Mouse (Mus musculus): ENCODE results near the gene Igsf11. TPM values are rescaled to one million over a fixed set of nuclear protein-coding genes. Genes with fewer than 3 reads are reported as not detected.

Igsf11 gene
- under 1 TPM; 0.20 to 0.54 TPM for total RNA-seq (2021)
- long read RNA-seq, experiment 1: 0 reads
- long read RNA-seq, experiment 2, partial matches to known transcripts: 0 of 1 reads
- long read RNA-seq, experiment 2, other reads (novel, unspliced or antisense): 0 of 1 reads

DNA sequence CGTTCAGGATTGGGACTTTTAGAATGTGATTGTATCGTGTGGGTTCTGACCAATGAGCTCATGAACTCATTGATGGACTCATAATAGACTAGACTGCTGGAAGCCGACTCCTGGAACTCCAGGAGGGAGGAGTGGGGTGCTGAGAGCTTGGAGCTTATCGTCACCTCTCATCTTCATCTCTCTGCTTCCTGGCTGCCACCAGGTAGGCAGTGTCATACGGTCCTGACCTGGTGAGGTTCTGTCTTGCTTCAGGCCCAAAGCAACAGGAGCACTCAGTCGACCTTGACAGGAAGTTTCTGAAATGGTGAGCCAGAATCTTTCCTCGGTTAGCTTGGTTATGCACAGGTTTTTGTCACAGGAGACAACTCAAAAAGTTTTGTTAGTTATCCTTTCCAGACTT lies at the start of gene Igsf11:
Gene Igsf11 (plus strand): TSS at position 301 of the 400 bp plus-strand sequence.
- intact Hi-C loops (cut with DNase I): no loop called here
- no peak for DNase-seq

DNA sequence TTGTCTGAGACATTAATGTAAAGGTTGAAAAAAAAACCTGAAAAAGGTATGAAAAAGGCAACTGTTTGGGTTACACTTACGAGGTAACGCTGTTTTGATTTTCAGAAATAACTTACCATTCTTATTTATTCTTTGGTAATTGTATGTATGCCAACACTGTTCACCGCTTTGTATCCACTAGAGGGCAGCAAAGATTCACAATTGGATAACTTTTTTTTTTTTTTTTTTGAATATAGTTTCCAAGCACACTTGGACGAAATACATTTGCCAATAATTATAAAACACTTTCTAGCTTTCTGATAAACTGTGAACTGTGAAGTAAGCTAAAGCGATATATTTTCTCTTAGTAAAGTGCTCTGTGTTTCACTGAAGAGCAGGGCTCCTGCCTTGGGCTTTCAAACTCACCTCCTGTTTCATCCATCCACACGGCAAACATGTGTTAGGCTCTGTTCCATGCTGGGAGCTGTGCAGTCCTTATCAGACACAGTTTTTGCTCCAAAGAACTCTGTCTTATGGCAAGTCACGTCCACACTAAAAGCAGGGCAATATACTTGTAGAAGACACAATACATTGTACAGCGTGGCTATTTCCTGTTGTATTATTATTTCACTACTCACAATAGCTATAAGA lies 34.2 kb upstream of the Igsf11 start:
- no peak for DNase-seq
- intact Hi-C loops (cut with DNase I): loop anchor here (2.0 kb wide), 1 partner anchor 193 kb away; no protein-coding TSS in a partner anchor

DNA sequence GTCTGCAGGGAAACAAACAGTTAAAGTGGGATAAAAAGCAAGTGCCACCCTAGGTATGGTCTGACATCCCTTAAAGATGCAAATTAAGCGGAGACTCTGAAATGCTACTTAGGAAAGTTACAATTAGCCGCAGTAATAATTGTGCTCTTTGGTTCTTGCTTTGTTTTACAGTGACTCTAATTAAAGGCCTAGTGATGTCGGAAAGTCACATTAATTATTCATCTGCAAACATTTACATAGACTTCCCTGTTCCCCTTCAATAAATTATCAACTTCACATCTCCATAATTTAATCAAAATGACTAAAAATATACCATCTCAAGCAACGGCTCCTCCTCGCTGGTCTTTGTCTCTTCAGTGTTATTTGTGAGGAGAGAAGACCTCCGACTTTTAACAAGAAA lies 31.9 kb upstream of the Igsf11 start:
- DNase-seq: no peak
- intact Hi-C loops (cut with DNase I): no loop called here

DNA sequence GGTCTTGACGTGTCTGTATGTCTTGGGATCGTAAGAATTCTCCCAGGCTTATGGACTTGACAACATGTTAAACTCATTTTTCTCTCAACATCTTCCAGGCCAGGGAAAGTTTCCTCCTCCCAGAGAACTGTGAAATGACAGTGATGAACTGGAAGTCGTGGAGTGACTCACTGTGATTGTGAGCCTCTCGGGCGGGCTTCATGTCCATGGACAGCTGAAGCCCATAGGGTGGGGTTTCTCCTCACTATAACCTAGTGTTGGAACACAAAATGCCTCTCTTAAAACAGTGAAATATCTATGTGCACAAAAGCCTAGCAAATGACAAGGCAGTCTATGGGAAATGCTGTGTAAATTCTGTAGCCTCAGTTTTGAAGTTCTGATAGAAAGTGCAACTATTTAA lies 28.1 kb upstream of the Igsf11 start:
- intact Hi-C loops (cut with DNase I): no loop called here

DNA sequence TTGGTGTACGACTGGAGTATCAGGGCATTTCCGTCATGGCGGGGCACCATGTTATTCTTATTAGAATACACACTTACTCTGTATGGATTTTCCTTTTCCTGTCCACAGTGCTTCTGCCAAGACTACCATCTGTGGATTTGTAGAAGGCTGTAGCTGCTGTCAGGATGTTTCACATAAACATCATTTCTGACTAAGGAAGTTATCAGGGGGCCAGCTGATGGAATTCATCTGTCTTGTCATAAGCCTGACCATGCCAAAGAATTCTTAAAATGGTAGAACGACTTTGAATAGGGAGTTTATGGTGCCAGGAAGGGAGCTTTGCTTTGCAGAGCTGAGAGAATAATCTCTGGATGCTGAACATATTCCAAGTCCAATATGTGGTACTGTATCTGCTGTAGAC lies 19.2 kb upstream of the Igsf11 start:
- DNase-seq: no peak
- intact Hi-C loops (cut with DNase I): no loop called here

More for the DNA sequence above, 28.1 kb upstream of the Igsf11 start:
- no peak for DNase-seq

DNA sequence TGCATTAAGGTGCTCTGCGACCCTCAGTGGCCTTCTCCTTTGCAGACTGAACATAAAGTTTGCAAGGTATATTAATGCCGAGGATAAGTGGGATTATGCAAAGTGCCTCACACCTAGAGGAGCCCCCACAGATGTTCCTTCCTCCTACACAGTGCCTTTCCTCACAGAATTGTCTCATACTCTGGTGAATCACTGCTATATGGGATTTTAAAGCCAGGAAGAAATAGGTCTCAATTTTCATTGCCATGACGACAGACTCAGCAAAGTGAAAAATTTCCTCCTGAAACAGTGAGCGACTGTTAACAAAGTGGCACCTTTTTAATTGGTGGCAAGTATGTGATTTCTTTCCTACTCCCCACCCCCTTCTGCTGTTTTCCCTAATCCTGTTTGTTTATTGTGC lies 18.0 kb upstream of the Igsf11 start:
- intact Hi-C loops (cut with DNase I): no loop called here
- no peak for DNase-seq

DNA sequence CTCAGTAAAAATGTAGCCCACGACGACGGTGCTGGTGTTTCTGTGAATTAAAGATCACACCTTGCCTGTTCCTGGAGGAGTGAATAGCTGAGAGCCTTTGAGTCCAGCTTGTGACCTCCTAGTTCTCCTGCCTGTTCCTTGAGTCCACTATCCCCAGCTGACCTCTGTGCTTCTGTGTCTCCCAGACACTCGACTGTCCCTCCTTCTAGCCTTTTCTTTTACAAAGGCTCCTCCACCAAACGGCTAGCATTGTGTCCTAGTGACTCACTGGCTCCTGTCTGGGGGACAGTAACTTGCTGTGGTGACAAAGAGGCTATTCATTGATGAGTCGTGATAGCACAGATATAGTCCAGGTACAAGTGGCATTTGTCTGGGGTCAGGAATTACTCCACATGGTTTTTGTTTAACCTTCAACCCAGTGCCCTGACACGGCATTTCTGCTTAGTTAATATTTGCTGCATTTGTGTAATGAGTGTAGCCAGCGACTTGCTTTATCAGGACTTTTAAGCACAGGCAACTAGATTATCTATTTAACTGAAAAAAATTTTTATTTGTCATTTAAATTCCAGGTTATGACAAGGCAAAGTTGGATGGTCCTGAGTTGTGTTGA lies 6.5 kb downstream of the Igsf11 start:
- intact Hi-C loops (cut with DNase I): no loop called here
- DNase-seq: no peak

DNA sequence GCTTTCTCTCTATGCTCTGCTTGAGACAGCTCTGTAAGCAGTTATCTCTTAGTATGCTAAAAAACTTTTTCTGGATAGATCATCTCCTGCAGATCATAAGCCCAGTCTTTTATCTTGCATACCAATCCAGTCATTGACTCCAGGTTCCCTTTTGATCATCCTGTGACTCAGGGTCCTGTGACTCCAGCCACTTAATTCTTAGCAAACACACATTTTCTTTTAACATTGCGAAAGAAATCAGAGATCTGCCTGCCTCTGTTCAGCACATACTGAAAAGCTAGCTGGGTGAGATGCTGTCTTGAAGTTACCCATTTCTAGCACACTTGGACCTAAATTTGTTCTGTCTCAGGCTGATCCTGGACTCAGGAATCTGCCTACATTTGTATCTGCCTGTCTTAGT lies 7.6 kb downstream of the Igsf11 start:
- intact Hi-C loops (cut with DNase I): no loop called here

DNA sequence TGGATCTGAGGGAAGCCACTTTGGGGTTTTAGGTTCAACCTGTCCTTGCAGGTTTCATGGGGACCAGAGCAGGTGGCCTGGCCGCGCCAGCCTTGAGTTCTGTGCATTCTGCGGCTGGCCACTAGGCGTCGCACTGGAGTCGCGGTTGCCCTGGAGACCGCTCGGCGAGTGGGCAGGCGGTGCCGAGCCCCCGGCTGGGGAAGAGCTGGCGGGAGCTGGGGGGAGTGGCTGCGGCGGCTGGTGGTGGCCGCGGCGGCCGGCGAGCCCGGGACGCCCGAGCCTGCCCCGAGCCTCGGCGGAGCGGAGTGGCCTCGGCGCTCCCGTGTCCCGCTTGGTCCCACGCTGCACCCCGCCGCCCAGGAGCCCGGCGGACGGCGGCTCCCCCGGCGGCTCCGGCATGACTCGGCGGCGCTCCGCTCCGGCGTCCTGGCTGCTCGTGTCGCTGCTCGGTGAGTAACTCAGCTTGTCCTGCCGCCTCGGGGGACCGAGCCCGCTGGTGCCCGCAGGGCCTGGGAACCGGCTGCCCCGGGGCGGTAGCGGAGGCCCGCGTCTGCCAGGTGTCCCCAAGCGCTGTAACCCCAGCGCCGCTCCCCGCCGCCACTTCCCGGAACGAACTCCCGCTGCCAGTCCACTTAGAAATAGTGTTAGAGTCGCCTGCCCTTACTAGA lies 9.8 kb downstream of the Igsf11 start:
- intact Hi-C loops (cut with DNase I): no loop called here
- peak; percentile 80 to 89 for DNase-seq

More for the DNA sequence above, 7.6 kb downstream of the Igsf11 start:
- no peak for DNase-seq

DNA sequence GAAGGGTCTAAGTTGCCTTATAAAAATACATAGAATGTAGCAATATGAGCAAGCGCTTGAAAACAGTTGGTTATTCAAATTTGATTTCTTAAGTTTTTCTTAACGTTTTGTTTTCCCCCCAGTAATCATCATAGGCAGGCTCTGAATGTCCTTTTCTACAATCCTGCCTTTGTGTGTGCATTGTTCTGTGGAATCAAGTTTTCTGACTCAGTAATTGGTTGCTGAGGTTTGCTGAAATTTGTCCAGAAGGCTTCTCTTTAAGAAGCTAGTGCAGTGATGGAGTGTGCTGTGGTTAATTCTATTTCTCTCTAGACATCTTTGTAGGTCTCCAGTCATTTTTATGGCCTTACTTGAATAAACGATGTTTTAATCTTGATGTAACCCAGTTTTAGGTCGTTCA lies 10.5 kb downstream of the Igsf11 start:
- intact Hi-C loops (cut with DNase I): no loop called here
- DNase-seq: no peak

DNA sequence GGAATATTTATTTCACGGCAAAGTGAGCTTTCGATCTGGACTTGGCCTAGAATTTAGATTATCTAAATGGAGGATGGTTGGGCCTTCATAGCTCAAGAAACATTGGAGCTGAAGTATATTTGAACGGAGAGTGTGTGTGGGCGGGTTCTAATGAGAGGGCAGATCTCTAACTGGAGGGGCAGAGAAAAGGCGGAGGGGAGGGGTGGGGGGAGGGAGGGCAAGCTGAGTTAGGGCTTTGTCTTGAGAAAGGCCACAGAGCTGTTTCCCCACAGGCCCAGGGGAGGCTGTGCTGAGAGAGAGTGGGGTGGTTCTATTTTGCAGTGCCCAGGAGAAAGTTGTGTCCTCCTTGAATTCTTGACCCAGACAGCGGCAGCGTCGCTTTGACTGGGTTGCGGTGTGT lies 11.7 kb downstream of the Igsf11 start:
- intact Hi-C loops (cut with DNase I): no loop called here

DNA sequence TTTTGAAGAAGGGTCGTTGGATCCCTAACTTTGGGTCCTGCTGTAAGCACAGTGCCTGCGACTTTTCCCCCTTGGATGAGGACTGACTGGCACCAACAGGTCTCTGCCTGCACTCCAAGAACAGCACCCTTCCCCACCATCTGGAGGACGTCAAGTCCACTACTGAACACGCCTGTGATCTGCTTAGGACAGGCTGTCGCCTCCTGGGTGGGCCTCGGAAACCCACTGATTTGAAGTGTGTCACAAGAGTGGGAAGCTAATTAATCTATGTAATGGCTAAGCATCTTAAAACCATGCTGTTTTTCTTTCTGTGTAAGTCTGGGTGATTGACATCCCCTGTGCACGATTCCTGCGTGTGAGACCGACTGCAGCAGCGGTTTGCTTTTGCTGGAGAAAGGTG lies 13.4 kb downstream of the Igsf11 start:
- no peak for DNase-seq
- intact Hi-C loops (cut with DNase I): no loop called here

More for the DNA sequence above, 11.7 kb downstream of the Igsf11 start:
- no peak for DNase-seq

DNA sequence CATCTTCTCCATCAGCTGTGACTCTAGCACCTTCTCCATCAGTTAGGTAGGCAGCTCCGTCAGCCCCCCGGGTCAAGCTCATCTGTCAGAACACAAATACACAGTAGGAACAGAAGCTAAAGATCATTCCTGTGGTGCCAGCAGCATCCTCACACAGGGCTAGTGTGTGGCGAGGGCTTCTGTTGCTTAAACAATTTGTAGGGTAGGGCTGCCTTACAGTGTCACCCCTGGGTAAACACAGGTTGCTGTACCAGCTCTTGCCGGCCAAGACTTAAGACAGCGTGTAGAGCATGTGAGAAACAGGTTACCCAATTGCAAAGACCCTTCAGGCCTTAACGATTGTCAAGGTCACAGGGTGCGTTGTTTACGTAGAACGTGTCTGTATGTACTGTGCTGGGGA lies 15.8 kb downstream of the Igsf11 start:
- intact Hi-C loops (cut with DNase I): no loop called here
- DNase-seq: no peak

DNA sequence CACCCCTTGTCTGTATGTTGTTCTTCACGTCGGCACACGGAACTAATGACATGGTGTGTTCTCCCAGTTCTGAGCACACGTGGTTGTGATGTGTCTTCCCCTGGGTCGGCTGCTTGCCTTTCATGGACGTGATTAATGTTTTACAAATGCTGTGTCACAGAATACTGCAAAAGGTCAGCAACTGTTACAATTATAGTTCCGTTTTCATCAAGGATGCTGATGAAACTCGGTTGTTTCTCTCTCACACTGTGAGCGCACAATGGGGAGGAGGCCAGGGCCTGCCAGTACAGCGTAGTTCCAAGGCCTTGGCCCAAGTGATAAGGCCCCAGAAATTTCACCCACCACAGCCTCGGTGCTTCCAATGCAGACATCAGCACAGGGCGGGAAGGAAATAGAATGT lies 17.0 kb downstream of the Igsf11 start:
- intact Hi-C loops (cut with DNase I): no loop called here
- no peak for DNase-seq

DNA sequence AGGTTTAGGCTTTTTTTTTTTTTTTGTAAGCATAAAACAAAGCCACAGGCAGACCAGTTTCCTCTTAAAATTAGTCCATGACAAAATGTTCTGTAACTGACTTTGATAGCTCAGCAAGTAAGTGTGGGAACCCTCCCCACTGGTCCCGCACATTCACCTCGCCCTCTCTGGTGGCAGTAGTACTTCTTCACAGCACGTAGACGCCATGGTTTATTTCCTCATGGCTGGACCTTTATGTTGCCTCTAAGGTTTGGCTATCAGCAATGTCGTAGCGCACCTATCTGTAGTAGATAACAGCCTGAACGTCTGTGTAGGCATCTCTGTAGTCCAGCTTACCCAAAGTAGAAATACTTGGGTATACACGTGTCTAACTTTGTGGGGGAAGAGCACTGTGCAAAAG lies 17.6 kb downstream of the Igsf11 start:
- intact Hi-C loops (cut with DNase I): no loop called here
- no peak for DNase-seq

DNA sequence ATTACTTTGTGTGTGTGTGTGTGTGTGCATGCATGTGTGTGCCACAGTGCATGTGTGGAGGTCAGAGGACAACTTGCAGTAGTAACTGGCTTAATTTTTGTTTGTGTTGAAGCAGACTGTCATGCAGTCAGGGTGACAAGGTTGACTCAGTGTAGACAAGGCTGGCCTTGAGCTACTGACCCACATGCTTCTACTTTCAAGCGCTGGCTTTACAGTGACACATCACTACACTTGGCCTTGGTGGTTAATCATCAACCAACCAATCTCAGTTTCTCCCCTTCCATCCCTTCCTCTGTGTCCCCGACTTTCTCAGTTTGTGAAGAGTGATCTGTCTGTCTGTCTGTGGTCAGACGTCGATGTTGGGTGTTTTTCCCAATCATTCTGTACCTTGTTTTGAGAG lies 23.0 kb downstream of the Igsf11 start:
- DNase-seq: no peak
- intact Hi-C loops (cut with DNase I): no loop called here

DNA sequence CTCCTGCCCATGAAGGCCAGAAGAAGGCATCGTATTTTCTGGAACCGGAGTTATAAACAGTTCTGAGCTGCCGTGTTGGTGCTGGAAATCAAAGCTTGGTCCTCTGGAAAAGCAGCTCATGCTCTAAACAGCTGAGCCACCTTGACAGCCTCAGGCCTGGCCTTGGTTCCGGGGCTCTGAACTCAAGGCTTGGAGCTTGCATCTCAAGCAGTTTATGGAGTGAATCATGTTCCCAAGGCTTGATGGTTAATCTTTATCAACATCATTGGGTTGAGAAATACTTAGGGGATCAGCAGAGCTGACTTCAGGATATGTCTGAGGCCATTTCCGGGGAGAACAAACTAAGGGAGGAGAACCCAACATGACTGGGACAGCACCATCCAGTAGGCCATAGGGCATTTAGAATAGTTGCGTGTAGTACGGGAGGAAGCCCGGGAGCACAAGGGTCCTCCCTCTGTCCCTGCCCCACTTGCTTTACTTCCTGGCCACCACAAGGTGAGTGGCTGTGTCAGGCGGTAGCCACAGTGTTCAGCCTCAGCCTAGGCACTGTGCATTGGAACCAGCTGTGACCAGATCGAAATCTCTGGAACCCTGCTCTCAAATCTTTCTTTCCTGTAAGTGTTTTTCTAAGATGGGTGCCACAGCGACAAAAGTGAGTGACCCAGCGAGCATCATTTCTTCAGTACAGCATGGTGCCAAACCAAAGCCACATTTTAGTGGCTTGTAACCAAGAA lies 23.7 kb downstream of the Igsf11 start:
- DNase-seq: no peak
- intact Hi-C loops (cut with DNase I): no loop called here

DNA sequence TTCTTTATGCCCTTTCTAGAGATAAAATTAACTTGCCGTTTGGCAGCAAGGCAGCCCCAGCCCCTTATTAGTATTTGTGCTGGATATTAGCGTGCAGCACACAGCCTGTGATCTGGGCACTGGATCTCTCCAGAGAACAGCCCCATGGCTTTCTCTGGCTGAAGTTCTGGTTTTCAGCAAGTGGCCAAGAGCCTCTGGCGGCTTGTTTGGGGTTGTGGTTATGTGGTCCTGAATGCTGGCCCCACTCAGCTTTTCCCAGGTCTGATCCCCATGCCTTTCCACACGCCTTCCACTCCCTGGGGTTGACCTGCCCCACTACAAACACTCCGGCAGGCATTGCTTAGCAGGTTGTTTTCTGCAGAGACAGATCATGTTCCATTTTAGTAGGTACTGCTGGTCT lies 24.4 kb downstream of the Igsf11 start:
- intact Hi-C loops (cut with DNase I): no loop called here

DNA sequence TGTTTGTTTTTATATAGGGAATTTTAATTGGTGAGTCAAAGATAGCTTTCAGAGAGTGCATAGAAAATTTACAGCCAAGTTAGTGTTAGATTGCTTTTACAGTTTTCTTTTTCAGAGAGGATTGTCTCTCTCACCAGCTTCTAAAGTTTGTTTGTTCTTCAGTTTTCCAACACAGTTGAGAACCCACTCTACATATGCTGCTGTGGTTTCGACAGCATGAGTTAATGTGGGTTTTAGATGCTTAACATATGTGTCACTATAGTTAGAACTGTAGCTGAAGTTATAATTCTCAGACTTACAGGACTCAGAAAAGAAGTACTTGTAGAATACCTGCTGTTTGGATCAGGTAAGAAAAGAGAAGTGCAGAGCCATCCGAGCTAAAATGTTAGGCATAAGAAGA lies 25.6 kb downstream of the Igsf11 start:
- intact Hi-C loops (cut with DNase I): no loop called here
- no peak for DNase-seq

More for the DNA sequence above, 24.4 kb downstream of the Igsf11 start:
- DNase-seq: no peak

DNA sequence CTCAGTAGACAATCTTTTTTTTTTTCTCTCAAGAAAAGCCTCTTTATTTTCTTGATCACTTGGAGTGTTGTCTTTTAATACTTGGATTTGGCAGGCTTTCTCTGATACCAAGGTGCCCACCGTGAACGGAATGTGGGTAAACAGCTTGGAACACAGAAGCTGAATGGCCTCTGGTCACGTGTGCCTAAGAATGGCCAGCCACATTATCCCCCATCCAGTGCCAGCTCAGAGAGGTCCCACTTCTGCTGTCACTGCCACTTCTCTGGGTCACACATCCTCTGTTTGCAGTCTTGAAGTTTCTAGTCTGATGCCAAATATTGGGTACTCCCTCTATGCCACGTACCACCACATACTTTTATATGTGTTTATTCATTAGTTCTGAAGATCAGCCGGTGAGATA lies 28.0 kb downstream of the Igsf11 start:
- no peak for DNase-seq
- intact Hi-C loops (cut with DNase I): no loop called here

DNA sequence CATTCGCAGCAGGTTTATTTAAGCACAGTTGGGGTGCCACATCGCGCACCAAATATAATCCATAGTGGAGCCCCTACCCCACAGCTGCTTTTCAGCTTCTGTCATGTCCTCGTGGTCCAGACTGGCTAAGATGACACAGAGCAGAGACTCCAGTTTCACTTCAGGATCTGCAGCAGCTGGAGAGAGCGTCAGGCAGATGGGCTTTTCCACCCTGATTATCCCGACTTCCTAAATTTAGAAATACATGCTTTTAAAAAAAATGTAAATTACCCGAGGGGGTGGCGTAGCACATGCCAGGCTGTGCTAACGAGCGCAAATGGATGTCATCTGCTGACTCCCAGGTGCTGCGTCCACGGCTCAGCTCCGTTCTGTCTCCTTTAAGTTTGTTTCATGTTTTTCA lies 32.5 kb downstream of the Igsf11 start:
- no peak for DNase-seq
- intact Hi-C loops (cut with DNase I): no loop called here
